Mouse (Mus musculus) gastrocnemius, postnatal 25 days (tissue): ENCODE results near the gene Slc26a1. TPM values are rescaled to one million over a fixed set of nuclear protein-coding genes. Genes with fewer than 3 reads are reported as not detected.

Experiments used
- DNase-seq: peaks from one replicate; pipeline ENCODE4 v3.0.0; 2022
- long read RNA-seq, 2 experiments: library from polyadenylated mRNA; stranded (forward); transcript quantifications; one replicate each; pipeline ENCODE4 v2.0.0; 2021
- total RNA-seq, 2 experiments: library from RNA; stranded (reverse); gene quantifications; 1 replicate in 1 of 2; 2 replicates in 1 of 2; pipeline ENCODE4 v1.2.3; 2021

The Slc26a1 gene
- total RNA-seq, result not detected
- long read RNA-seq, experiment 1, result 0 reads
- long read RNA-seq, experiment 2, result 0 reads

GRCm38 (mm10) chr5:108675251-108675816, at the start of gene Slc26a1:
Gene Slc26a1 (minus strand): TSS chr5:108675569.
- no peak for DNase-seq

DNA sequence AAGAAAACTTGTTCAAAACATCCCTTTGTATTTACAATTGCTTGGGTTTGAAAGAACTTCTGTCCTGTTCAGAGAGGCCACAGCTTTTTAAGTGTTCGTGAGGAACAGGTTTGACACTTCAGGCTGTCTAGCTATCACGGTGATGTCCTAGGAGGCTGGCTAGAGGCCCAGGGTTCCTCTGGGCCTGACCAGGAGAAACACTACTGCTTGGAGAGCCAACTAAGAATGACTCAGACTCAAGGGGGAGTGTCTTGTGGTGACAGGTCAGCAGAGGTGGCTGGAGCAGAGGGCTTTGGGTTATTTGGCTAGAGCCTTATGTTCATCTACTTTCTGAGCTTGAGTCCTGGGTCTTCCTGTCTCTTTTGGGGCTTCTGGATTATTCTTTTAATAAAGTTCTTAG, 48.6 kb upstream of the Slc26a1 start:
- DNase-seq, result no peak

- DNase-seq, result no peak
These were observed 44.4 kb upstream of the Slc26a1 start for GRCm38 (mm10) chr5:108719761-108720160.

- DNase-seq, result no peak
These were observed 42.7 kb upstream of the Slc26a1 start for GRCm38 (mm10) chr5:108718051-108718450.

GRCm38 (mm10) chr5:108715974-108716373, 40.6 kb upstream of the Slc26a1 start:
- peak; percentile 7 for DNase-seq

GRCm38 (mm10) chr5:108714149-108714548, 38.8 kb upstream of the Slc26a1 start:
- peak; percentile 62 for DNase-seq

DNA sequence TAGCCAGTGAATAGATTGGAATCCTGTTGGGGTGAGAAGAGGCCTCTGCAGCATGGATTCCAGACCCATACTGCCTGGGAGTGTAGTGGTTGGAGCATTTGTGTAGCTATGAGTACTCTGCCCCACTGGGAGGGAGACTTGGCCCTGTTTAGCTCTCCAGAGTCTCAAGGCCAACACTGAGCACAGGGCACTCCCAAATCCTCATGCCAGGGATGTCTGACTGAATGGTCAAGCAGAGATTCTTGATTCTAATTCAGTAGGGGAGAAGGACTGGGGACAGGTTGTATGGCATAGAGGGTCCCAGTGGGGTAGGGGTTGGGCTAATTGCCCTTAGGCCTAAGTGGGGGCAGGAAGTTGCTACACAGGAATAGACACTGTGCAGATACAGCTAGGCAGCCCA, 38.3 kb upstream of the Slc26a1 start:
- DNase-seq, result no peak

DNA sequence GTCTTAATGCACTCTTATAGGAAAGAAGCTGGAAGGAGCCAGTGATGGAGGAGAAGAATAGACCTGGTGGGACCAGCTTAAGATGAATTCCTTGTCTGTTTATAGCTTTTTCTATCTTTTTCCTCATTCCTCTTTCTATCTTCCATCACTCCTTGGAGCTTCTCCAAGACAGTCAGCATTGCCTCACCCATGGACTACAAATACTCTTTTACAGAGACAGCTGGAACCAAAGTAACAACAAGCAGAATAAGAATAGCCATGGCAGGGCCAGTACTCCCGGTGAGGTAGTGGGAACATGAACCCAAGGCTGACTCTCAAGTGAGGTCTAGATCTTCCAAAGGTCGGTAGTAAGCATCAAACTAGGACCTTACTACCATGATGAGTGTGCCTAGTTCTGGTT, 37.7 kb upstream of the Slc26a1 start:
- DNase-seq, result no peak

GRCm38 (mm10) chr5:108711968-108712367, 36.6 kb upstream of the Slc26a1 start:
- DNase-seq, result no peak

DNA sequence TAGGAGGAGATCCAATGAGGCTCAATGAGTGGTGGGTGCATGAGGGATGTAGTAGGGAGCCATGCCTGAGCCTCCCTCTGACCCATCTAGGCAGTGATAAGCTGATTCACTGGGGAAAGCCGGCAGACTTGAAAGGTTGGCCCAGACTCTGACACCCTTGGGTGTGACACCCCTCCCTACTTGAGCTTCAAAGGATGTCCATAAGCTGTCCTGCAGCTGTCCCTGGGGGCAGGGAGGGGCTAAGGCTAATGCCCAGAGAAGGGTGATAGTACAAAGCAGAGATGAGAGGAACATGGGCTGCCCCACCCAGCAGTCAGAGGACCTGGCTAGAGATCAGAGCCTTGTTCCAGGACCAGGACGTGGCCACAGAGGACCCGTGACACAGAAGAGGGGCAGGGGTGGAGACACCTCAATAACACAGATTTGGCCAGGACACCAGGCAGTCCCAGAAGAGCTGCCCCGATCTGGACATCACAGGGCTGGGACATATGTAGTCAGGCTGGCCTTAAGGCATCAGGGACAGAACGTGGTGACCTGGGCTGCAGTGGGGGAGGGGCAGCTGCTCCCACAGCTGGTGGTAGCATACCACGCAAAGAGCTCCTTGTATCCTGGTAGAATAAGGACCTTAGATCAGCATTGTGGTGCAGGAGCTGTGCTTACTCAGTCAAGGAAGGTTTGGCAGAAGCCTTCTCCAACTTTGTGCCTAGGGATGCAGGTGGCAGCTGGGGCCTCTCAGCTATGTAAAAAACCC, 33.8 kb upstream of the Slc26a1 start:
- DNase-seq, result peak; percentile 6

- DNase-seq, result no peak
These were observed 33.0 kb upstream of the Slc26a1 start for GRCm38 (mm10) chr5:108708419-108708818.

DNA sequence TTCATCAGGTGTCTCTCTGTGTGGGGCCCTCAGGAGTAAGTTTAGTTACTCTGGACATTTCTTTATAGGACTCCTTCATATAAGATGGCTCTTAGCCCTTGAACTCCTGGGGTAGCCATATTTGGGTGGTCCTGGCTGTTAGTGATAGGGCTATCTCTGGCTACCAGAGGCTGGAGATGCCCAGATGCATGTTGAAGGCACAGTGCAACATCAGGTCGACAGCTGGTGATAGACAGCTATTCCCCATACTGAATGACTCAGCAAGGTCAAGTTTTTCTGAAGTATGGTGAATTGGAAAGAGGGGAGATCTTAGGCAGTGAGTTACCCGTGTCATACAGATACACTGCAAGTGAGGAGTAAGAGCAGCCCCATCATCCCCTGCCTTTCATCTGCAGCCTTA, 32.4 kb upstream of the Slc26a1 start:
- DNase-seq, result no peak

DNA sequence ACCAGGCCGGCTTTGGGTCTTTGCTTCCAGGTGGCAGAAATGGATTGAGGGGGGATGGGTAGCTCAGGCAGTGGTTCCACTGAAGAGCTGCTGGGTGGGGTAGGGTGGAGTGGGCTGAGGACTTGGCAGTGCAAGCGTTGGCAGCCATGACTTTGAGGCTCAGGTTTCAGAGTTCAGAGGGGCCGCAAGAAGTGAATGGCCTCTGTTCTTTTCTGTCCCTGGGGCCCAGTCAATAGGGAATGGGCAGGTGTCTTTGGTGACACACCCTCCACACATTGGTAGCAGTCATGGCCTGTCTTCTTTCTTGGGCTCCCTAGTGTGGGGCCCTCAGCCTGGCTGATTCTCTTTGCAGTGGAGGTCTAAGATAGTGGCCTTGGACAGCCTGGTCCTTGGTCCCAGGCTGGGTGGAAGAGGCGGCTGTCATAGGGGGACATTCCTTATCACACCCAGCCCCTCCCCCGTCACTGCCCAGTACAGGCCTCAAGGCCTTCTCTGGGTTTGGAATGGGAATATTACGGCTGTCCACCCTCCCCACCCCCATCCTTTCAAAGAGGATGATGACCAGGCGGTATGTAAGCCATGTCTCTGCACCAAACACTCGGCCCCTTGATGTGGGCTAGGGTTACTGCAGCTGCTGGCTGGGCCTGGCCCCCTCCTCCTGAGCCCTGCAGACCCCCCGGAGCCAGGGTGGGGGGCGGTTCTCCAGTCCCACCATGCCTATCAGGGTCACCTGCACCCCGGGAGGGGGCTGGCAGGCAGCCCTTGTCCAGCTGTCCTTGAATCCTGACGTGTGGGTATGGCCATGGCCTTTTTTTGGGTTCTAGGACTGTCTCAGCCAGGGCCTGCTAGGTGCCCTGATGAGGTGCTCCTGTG, 28.6 kb upstream of the Slc26a1 start:
- DNase-seq, result peak; percentile 7

DNA sequence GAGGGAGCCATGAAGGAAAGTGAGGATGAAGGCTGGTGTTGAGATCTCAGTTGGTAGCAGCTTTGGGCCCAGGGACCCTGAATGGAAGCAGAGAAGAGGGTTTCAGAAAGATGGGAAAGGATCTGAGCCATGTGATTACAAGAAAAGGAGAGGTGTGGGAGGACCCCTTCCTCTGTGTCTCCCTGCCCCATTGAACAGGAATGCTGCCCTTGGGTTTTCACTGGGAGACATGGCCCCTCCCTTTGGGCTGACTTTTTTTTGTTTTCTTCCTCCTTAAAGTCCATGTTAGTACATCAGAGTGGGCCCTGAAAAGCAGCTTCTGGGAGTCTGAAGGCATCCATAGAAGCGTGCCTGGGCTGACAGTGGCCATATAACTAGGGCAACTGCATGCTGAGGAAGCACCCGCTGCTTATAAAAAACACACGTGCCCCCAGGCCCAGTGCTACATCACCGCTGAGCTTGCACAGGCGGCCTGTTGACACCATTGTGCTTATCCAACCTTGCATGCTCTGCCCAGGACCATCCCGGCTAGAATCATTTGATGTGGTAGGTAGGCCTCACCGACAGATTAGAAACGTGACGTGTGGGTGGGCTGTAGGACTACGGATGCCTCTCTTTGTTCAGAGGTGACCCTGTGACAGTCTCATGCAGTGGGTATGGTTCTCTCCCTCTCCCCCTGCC, 26.1 kb upstream of the Slc26a1 start:
- DNase-seq, result peak; percentile 5

DNA sequence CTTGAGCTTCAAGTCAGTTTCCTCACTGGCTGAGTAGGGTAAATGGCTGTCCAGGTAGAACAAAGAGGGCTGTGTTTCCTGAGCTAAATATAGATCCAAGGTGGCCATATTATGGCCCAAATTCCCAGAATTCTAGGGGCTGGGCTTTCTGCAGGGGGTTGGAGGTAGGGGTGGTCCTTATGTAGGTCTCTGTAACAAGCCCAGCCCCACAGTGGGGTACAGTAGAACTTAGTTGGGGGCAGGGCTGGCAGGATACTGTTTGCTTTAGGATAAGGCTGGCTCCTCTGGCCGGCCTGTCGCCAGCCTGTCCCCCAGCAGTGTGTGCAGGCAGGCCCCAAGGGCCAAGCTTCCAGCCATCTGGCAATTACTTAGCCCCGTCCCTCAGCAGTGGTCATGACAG, 25.0 kb upstream of the Slc26a1 start:
- DNase-seq, result no peak

GRCm38 (mm10) chr5:108697341-108697753, 22.0 kb upstream of the Slc26a1 start:
- no peak for DNase-seq

DNA sequence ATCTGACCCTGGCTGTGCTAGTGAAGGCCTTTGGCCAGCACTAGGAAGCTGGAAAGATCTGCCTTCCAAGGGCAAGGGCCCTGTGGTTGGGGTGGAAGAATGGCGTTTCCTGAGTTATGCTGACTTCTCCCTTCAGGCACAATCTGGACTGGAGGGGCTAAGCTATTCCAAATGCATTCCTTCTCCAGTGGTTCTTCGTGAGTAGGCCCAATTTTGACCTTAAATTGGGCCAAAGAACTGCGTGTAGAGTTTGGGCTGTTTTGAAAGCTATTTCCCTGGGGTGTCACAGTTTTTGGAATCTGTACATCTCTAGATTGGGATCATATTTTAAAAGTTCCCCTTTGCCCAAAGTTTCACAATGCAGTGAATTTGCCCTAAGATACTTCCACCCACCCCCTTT, 21.2 kb upstream of the Slc26a1 start:
- no peak for DNase-seq

- DNase-seq, result peak; percentile 56
These were observed 20.5 kb upstream of the Slc26a1 start for GRCm38 (mm10) chr5:108695861-108696260.

GRCm38 (mm10) chr5:108694352-108695261, 19.2 kb upstream of the Slc26a1 start:
- DNase-seq, result peak; percentile 28

DNA sequence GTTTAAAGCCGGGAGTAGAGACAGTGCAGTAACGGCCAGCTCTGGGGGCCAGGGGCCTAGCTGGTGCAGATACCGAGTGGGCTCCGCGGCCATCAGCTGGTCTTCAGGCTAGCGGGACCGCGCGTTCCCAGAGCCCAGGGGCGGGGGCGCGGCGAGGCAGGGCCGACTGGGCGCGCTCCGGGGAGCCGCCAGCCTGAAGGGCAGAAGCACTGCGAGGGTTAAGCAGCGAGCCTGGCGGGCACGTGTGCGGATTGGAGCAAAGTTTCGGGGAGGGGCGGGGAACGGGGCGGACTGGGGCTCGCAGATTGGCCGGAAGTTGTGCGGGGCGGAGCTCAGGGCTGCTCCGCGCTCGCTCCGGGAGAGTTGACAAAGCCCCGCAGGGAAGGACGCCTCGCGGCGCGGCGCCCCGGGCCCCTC, 18.5 kb upstream of the Slc26a1 start:
- DNase-seq, result peak; percentile 92

GRCm38 (mm10) chr5:108692271-108692670, 16.9 kb upstream of the Slc26a1 start, which contains the start of gene Fgfrl1:
Gene Fgfrl1 (plus strand): TSS chr5:108692382.
- DNase-seq, result peak; percentile 48
